Mouse (Mus musculus) heart, embryonic 14.5 days (tissue): ENCODE measurements around the gene Exoc3l. TPM values are rescaled to one million over a fixed set of nuclear protein-coding genes. Genes with fewer than 3 reads are reported as not detected.
"Not testable (repeated sequence)": the region's sequence is repeated elsewhere in the genome, so short reads cannot be mapped to it uniquely, and the experiment has no call there.

Source experiments
- ATAC-seq: fragments of 200-750 bp; cut with Nextera tagmentation; 2 replicates; pipeline ENCODE4 v1.8.0; 2017; ENCODE audit warnings: low read depth, moderate TSS enrichment; ENCODE audit not compliant: insufficient number of reproducible peaks, insufficient read depth, low FRiP score
- H3K27ac ChIP-seq, 2 experiments: fragments of 200-500 bp in 1 of 2; fragments of 300-500 bp in 1 of 2; sonication (generic) in 1 of 2; replicated peaks in 1 of 2; 2 replicates each; pipeline ENCODE4 v1.5.1; 2012 to 2014; ENCODE audit warnings: low read depth in 2 of 2, low read length in 2 of 2, control low read depth in 1 of 2, mild to moderate bottlenecking in 1 of 2, mixed read lengths in 1 of 2; ENCODE audit not compliant: control insufficient read depth in 1 of 2, insufficient read depth in 1 of 2
- H3K27me3 ChIP-seq: fragments of 300-500 bp; sonication (generic); 2 replicates; pipeline ENCODE4 v1.6.1; 2014; ENCODE audit warnings: mild to moderate bottlenecking, low read length, control low read depth; ENCODE audit not compliant: control insufficient read depth, insufficient read depth
- H3K36me3 ChIP-seq: fragments of 300-500 bp; sonication (generic); 2 replicates; pipeline ENCODE4 v1.6.1; 2014; ENCODE audit warnings: mild to moderate bottlenecking, control low read depth, low read length, mixed read lengths; ENCODE audit not compliant: control insufficient read depth, insufficient read depth
- H3K4me1 ChIP-seq, 2 experiments: fragments of 200-500 bp in 1 of 2; fragments of 300-500 bp in 1 of 2; sonication (generic) in 1 of 2; 2 replicates each; pipeline ENCODE4 v1.6.1; 2012 to 2014; ENCODE audit warnings: low read length in 2 of 2, control low read depth in 1 of 2, mixed read lengths in 1 of 2; ENCODE audit not compliant: control insufficient read depth in 2 of 2, insufficient read depth in 2 of 2
- H3K4me2 ChIP-seq: fragments of 300-500 bp; sonication (generic); 2 replicates; pipeline ENCODE4 v1.6.1; 2014; ENCODE audit warnings: mild to moderate bottlenecking, low read length
- H3K4me3 ChIP-seq, 2 experiments: fragments of 200-500 bp in 1 of 2; fragments of 300-500 bp in 1 of 2; sonication (generic) in 1 of 2; 2 replicates each; pipeline ENCODE4 v1.5.1; 2012 to 2014; ENCODE audit warnings: low read length in 2 of 2, mild to moderate bottlenecking in 2 of 2, control low read depth in 1 of 2, low read depth in 1 of 2, moderate library complexity in 1 of 2; ENCODE audit not compliant: control insufficient read depth in 1 of 2, insufficient read depth in 1 of 2
- H3K9ac ChIP-seq: fragments of 300-500 bp; sonication (generic); 2 replicates; pipeline ENCODE4 v1.6.1; 2014; ENCODE audit warnings: mild to moderate bottlenecking, low read length
- H3K9me3 ChIP-seq: fragments of 300-500 bp; sonication (generic); 2 replicates; pipeline ENCODE4 v1.6.1; 2016; ENCODE audit warnings: low read length, control low read depth; ENCODE audit not compliant: control insufficient read depth
- WGBS: fragments of 180-500 bp; shearing (Covaris S2); extraction: QIAGEN DNeasy Blood & Tissue Kit; methylation state at CpG from one replicate; pipeline ENCODE4 v1.1.7; 2014; 5-methylcytosine and 5-hydroxymethylcytosine counted together
- polyA plus RNA-seq: library from polyadenylated mRNA; unstranded; fragments of >200 nt; fragmentation: Nextera tagmentation; extraction: Ambion mirVana; gene quantifications from 2 replicates; pipeline ENCODE4 v1.2.1, GENCODE M21; 2014

Gene Exoc3l
- polyA plus RNA-seq, 1 experiment from 2014 or later = 14.7 TPM

- Histone ChIP-seq H3K27ac (peak within 1 kb of the TSS; percentile 74 to 82), H3K36me3 (peaks cover 40% of the 10 kb centered on the region), H3K4me3 (peak within 1 kb of the TSS; percentile 81 to 98), H3K4me1 (peaks cover 9 to 17% of the 10 kb centered on the region in 2 experiments), H3K27me3 (no peaks in the 10 kb centered on the region), H3K9me3 (no peaks in the 10 kb centered on the region), H3K9ac (peak within 1 kb of the TSS; percentile 95), H3K4me2 (peak within 1 kb of the TSS; percentile 77)
- under 1% methylated on average over 58 of the region's 58 CpGs for WGBS
- ATAC-seq = peak; percentile 78
Observed at GRCm38 (mm10) chr8:105297511-105298192, 1.8 kb upstream of the Exoc3l start, which contains the start of gene E2f4. Gene E2f4, plus strand, starts transcription at chr8:105297663.

- 49% methylated on average over 11 of the region's 11 CpGs for WGBS
- no peak for ATAC-seq
- Histone ChIP-seq H3K27ac (peak overlapping the region; percentile 61 to 65; a peak in 2 of 4 replicates), H3K4me3 (peak overlapping the region; percentile 33 to 34), H3K4me2 (peak overlapping the region; percentile 50), H3K4me1 (peaks cover 9 to 17% of the 10 kb centered on the region in 2 experiments), H3K36me3 (peaks cover 16% of the 10 kb centered on the region), H3K9ac (peak overlapping the region; percentile 45), H3K9me3 (no peaks in the 10 kb centered on the region), H3K27me3 (peaks cover 3% of the 10 kb centered on the region; the same call in 1 of the 2 replicates)
Observed at GRCm38 (mm10) chr8:105295256-105295655, 645 bp downstream of the Exoc3l start.

GRCm38 (mm10) chr8:105294776-105295175 lies 1.1 kb downstream of the Exoc3l start:
- ATAC-seq = no peak
- peaks cover 10 to 22% of the 10 kb centered on the region in 2 experiments for H3K4me1 ChIP-seq
- peaks cover 7% of the 10 kb centered on the region for H3K27me3 ChIP-seq
- WGBS = 59% methylated on average over 9 of the region's 9 CpGs
- no peak overlapping the region; the same call in 1 of the 2 replicates for H3K9ac ChIP-seq
- no peak overlapping the region for H3K27ac ChIP-seq
- peak overlapping the region; percentile 33 to 34; a peak in 3 of 4 replicates for H3K4me3 ChIP-seq
- peak overlapping the region; percentile 50 for H3K4me2 ChIP-seq
- H3K36me3 ChIP-seq = peaks cover 11% of the 10 kb centered on the region
- H3K9me3 ChIP-seq = no peaks in the 10 kb centered on the region

DNA sequence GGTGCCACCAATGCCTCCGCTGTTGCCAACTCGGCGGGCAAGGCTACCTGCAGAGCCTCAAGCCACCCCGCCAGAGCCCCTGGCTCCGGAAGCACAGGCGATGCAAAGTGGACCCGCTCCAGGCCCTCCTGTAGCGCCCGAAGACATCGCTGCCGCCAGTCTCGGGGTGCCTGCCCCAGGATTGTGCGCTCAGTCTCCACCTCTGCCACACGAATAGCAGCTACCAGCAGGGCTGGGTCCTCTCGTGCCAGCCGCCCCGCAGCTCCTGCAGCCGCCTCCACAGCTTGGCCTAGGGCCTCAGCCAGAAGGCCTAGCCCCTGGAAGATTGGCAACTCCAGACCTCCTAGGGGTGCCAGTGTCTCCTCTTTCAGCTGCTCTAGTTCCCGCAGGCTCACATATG lies 2.5 kb downstream of the Exoc3l start:
- Histone ChIP-seq H3K27ac (no peak overlapping the region), H3K9ac (no peak overlapping the region), H3K36me3 (no peaks in the 10 kb centered on the region), H3K4me1 (peaks cover 10 to 18% of the 10 kb centered on the region in 2 experiments), H3K27me3 (peaks cover 8% of the 10 kb centered on the region), H3K4me3 (no peak overlapping the region), H3K9me3 (no peaks in the 10 kb centered on the region), H3K4me2 (no peak overlapping the region)
- 56% methylated on average over 19 of the region's 19 CpGs for WGBS
- ATAC-seq = no peak

DNA sequence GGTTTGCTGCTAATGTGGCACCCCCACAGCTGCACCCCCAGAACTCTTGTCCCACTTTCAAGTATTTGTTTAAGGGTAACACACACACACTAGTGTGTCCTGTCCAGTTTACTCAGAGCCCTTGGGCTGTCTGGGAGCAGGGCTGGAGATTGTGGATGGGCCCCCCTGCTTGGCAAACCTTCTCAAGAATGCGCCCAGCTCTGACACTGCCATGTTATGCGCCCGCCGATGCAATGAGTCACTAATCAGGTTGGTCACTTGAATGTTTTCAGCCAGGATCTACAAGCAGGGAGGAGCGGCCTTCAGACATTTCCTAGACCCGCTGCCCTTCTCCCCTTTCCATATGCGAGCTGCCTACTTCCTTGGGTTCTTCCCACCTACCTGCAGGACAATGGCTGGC lies 3.4 kb downstream of the Exoc3l start:
- H3K9ac ChIP-seq = no peak overlapping the region
- no peaks in the 10 kb centered on the region for H3K9me3 ChIP-seq
- no peak for ATAC-seq
- peaks cover 6 to 14% of the 10 kb centered on the region in 2 experiments for H3K4me1 ChIP-seq
- no peak overlapping the region for H3K27ac ChIP-seq
- H3K4me3 ChIP-seq = no peak overlapping the region
- 73% methylated on average over 7 of the region's 7 CpGs for WGBS
- no peaks in the 10 kb centered on the region for H3K36me3 ChIP-seq
- H3K27me3 ChIP-seq = peaks cover 8% of the 10 kb centered on the region
- no peak overlapping the region for H3K4me2 ChIP-seq

GRCm38 (mm10) chr8:105291802-105292201 lies 4.1 kb downstream of the Exoc3l start:
- ATAC-seq, H3K9ac ChIP-seq, H3K27me3 ChIP-seq, H3K4me3 ChIP-seq, H3K9me3 ChIP-seq, H3K4me1 ChIP-seq, H3K4me2 ChIP-seq, H3K36me3 ChIP-seq, H3K27ac ChIP-seq: not testable (repeated sequence)
- WGBS = 57% methylated on average over 3 of the region's 3 CpGs

GRCm38 (mm10) chr8:105291364-105291763 lies 4.5 kb downstream of the Exoc3l start:
- 75% methylated on average over 8 of the region's 8 CpGs for WGBS
- H3K36me3 ChIP-seq, H3K27me3 ChIP-seq, H3K27ac ChIP-seq, H3K4me2 ChIP-seq, H3K4me3 ChIP-seq, H3K4me1 ChIP-seq, ATAC-seq, H3K9me3 ChIP-seq, H3K9ac ChIP-seq: not testable (repeated sequence)
